8 mouse cellular contexts compared by ENCODE assay signal in the genomic region with DNA sequence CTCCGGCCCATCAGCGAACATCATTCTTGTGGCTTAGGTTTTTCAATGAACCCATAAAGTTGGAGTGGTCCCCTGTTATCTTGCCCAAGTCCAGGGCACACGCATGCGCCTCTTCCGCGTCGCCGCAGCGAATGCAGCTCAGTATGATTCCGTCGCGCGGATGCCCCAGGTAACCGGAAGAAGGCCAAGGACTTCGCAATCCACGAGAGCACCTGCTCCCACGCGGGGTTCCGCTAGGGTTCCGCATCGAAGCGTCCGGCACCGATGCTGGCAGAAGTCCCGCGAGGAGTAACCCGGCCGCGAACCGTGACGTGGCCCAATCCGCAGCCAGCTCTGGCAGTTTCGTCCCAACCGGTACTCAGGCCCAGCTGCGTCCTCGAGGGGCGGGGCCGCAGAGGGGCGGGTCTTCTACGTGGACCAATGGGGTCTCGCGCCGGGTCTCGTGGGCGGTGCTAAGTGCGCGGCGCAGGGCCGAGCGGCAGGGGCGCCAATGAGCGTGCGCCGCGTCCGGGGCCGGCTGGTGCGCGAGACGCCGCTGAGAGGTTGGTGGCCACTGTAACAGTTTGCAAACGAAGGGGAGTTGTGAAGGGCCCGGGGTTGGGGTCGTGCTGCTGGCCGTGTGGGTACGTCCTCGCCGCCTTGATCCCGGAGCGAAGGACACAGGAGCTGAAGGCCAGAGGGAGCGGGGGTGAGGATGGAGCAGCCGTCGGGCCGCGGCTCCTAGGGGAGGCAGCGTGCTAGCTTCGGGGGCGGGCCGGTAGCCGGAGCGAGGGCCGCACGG. TPM values are rescaled to one million over a fixed set of nuclear protein-coding genes. Genes with fewer than 3 reads are reported as not detected.
DNase-seq lines count a peak whose midpoint lies in the region; ATAC-seq lines count a peak whose summit lies in the region.

Gene Hyou1 (plus strand): TSS at position 437 of the 781 bp plus-strand sequence.

- peak; percentile 99 to 100 for DNase-seq in adrenal gland, adult (ENCODE audit: inconsistent age in 2 of 2, low spot score in 1 of 2)
- DNase-seq in embryo, embryonic 10.5 days (ENCODE audit: low spot score), result peak; percentile 97
- peak; percentile 99 for DNase-seq in gastrocnemius, postnatal 14 days
- peak; percentile 99 for DNase-seq in left cerebral cortex, postnatal 10 days (ENCODE audit: extremely low spot score in 1 of 2, low spot score in 2 of 2)
- peak; percentile 99 for DNase-seq in right cerebral cortex, postnatal 25 days
- peak; percentile 98 to 99 for DNase-seq in urinary bladder, postnatal 4 days (ENCODE audit: low spot score in 2 of 2)

- intact Hi-C loops in gastrocnemius, postnatal 14 days (cut with DNase I; ENCODE audit: low total_unique reads), result no loop called here
- intact Hi-C loops in left cerebral cortex, postnatal 10 days (cut with DNase I), result no loop called here

- peak; percentile 93 for ATAC-seq in inflammation-experienced regulatory T-cells, adult 6 months
- peak; percentile 96 for ATAC-seq in megakaryocyte-erythroid progenitor cell, adult 5-6 weeks (replicated peaks; ENCODE audit: low FRiP score, low TSS enrichment, poor library complexity, severe bottlenecking)

RNA-seq across cellular contexts. Expression of gene Hyou1, which starts in this region (rescaled TPM):
- 10 to 100 TPM; 25.9 to 30.6 TPM for total RNA-seq in gastrocnemius, postnatal 14 days (2021)
- polyA plus RNA-seq in inflammation-experienced regulatory T-cells, adult 6 months (2017; shearing (Covaris generic)), result 10 to 100 TPM; 14.0 to 21.4 (median 18.2) TPM
- total RNA-seq in left cerebral cortex, postnatal 10 days (2021), result 10 to 100 TPM; 87.1 to 89.3 TPM
- 45.1 and 45.6 TPM in 2 replicates for total RNA-seq in megakaryocyte-erythroid progenitor cell, adult 5-6 weeks (2014; fragmentation: Nextera tagmentation)
- total RNA-seq in megakaryocyte-erythroid progenitor cell, adult 5-6 weeks (2017), result 56.5 and 77.5 TPM in 2 replicates

Comparison
In these comparisons a context has a peak if more than half of its experiments do, and no peak if none do; other contexts are left out.
1. Peak in every context shown above with its lines: DNase-seq and ATAC-seq.